In genomic region chr10:121958741-121959140, GRCm38 (mm10) we compare ENCODE assay signal across 20 mouse cellular contexts.
DNase-seq lines count a peak whose midpoint lies in the region; ATAC-seq lines count a peak whose summit lies in the region.
"Had no signal": no experiment of that assay in that cellular context is flagged by ENCODE, and none has a peak within 500 bp of the region (broad histone marks: within the 10 kb centered on the region; RNA-seq: fewer than 3 reads in every experiment).

No protein-coding gene starts in this region.

- H3K4me2 ChIP-seq in forebrain, embryonic 16.5 days (ENCODE audit: low read length) = no peak overlapping the region
- no peak overlapping the region for H3K4me2 ChIP-seq in forebrain, embryonic 12.5 days
- H3K4me2 ChIP-seq: embryonic facial prominence, embryonic 12.5 days; forebrain, embryonic 13.5 days; heart, embryonic 11.5 days; heart, embryonic 15.5 days; hindbrain, embryonic 13.5 days had no signal

- H3K9me3 ChIP-seq in forebrain, embryonic 16.5 days (ENCODE audit: control insufficient read depth, low read length) = no peaks in the 10 kb centered on the region
- H3K9me3 ChIP-seq in forebrain, embryonic 12.5 days = no peaks in the 10 kb centered on the region
- H3K9me3 ChIP-seq: embryonic facial prominence, embryonic 12.5 days; forebrain, embryonic 13.5 days; heart, embryonic 15.5 days; hindbrain, embryonic 13.5 days had no signal

- no peak overlapping the region for H3K9ac ChIP-seq in forebrain, embryonic 16.5 days (replicated peaks; ENCODE audit: low read depth, low read length)
- H3K9ac ChIP-seq in forebrain, embryonic 12.5 days = no peak overlapping the region
- H3K9ac ChIP-seq: embryonic facial prominence, embryonic 12.5 days; forebrain, embryonic 13.5 days; heart, embryonic 15.5 days; hindbrain, embryonic 13.5 days had no signal

- H3K27me3 ChIP-seq in forebrain, embryonic 16.5 days (replicated peaks; ENCODE audit: control insufficient read depth, insufficient read depth, low read length) = no peaks in the 10 kb centered on the region
- H3K27me3 ChIP-seq in forebrain, embryonic 12.5 days = no peaks in the 10 kb centered on the region
- H3K27me3 ChIP-seq: embryonic facial prominence, embryonic 12.5 days; forebrain, embryonic 13.5 days; heart, embryonic 15.5 days; hindbrain, embryonic 13.5 days had no signal

- H3K36me3 ChIP-seq in forebrain, embryonic 16.5 days (ENCODE audit: control insufficient read depth, insufficient read depth) = no peaks in the 10 kb centered on the region
- H3K36me3 ChIP-seq in forebrain, embryonic 12.5 days (replicated peaks) = no peaks in the 10 kb centered on the region
- H3K36me3 ChIP-seq: embryonic facial prominence, embryonic 12.5 days; heart, embryonic 15.5 days; hindbrain, embryonic 13.5 days had no signal

- 64% methylated on average over 8 of the region's 8 CpGs for WGBS in forebrain, embryonic 16.5 days
- 83% methylated on average over 8 of the region's 8 CpGs for WGBS in forebrain, embryonic 12.5 days

- peak overlapping the region; percentile 28; the same call in 1 of the 2 replicates for H3K27ac ChIP-seq in forebrain, embryonic 16.5 days (ENCODE audit: low read length)
- H3K27ac ChIP-seq in forebrain, embryonic 12.5 days = no peak overlapping the region
- H3K27ac ChIP-seq: embryonic facial prominence, embryonic 12.5 days; forebrain, embryonic 13.5 days; heart, adult 2 months; heart, embryonic 15.5 days; hindbrain, embryonic 13.5 days had no signal

- intact Hi-C loops in left cerebral cortex, postnatal 14 days (cut with DNase I) = loop anchor here (5.0 kb wide), 1 partner anchor 89 kb away; the partner anchor contains the start of gene Srgap1

- H3K4me1 ChIP-seq in forebrain, embryonic 16.5 days (replicated peaks; ENCODE audit: control insufficient read depth, insufficient read depth, low read length) = peaks cover 28% of the 10 kb centered on the region
- peaks cover 12% of the 10 kb centered on the region; the same call in 1 of the 2 replicates for H3K4me1 ChIP-seq in forebrain, embryonic 12.5 days
- H3K4me1 ChIP-seq: heart, embryonic 15.5 days had no signal

- peak; percentile 6 to 22 for DNase-seq in left cerebral cortex, postnatal 14 days (ENCODE audit: low spot score in 2 of 2)
- no peak for DNase-seq in left cerebral cortex, adult 18-20 months (ENCODE audit: low spot score in 2 of 2)
- DNase-seq in right cerebral cortex, adult 18-20 months = peak; percentile 5
- DNase-seq in right cerebral cortex, postnatal 14 days = no peak
- DNase-seq in layer of hippocampus, adult 9-11 months = peak; percentile 46
- DNase-seq in testis, postnatal 10 days (ENCODE audit: low spot score) = no peak
- DNase-seq: adrenal gland, postnatal 10 days; cerebellum, adult 11-12 months; cerebellum, adult 9-10 months; cerebellum, postnatal 25 days; gastrocnemius, postnatal 14 days; heart, adult 2 months; heart, postnatal 14 days had no signal

- H3K4me3 ChIP-seq in forebrain, embryonic 16.5 days (replicated peaks; ENCODE audit: low read length) = no peak overlapping the region
- no peak overlapping the region for H3K4me3 ChIP-seq in forebrain, embryonic 12.5 days (replicated peaks)
- H3K4me3 ChIP-seq: embryonic facial prominence, embryonic 12.5 days; forebrain, embryonic 13.5 days; heart, adult 2 months; heart, embryonic 15.5 days; hindbrain, embryonic 13.5 days had no signal

- ATAC-seq in forebrain, embryonic 16.5 days = no peak
- no peak for ATAC-seq in forebrain, embryonic 12.5 days (ENCODE audit: low FRiP score)
- ATAC-seq: forebrain, embryonic 13.5 days had no signal

Comparison
In these comparisons a context has a peak if more than half of its experiments do, and no peak if none do; other contexts are left out.
1. DNase-seq: peak in left cerebral cortex, postnatal 14 days (2 of 2), right cerebral cortex, adult 18-20 months (single experiment) and layer of hippocampus, adult 9-11 months (single experiment); none in left cerebral cortex, adult 18-20 months (0 of 2), right cerebral cortex, postnatal 14 days (single experiment) and testis, postnatal 10 days (single experiment).